Mouse (Mus musculus) bone marrow macrophage, adult 2 months (primary cell): ENCODE measurements around the gene Tmem217.

Experiments used
- CTCF ChIP-seq: IDR thresholded peaks from 2 replicates; pipeline ENCODE4 v1.5.1; 2012; ENCODE audit warnings: low read depth, mild to moderate bottlenecking, low read length, moderate library complexity
- POLR2A ChIP-seq: IDR thresholded peaks from 2 replicates; pipeline ENCODE4 v1.6.1; 2012; ENCODE audit warnings: mild to moderate bottlenecking, low read depth, low read length, borderline replicate concordance

- TF ChIP-seq CTCF (no peak), POLR2A (no peak)
Measured at GRCm38 (mm10) chr17:29584306-29584705, 32.1 kb upstream of the Tmem217 start.
